Mouse (Mus musculus) liver, embryonic 14.5 days (tissue): Measurements from ENCODE around the gene Hipk2.

Experiments
- CTCF ChIP-seq: IDR thresholded peaks from 2 replicates; pipeline ENCODE4 v1.5.1; 2016; ENCODE audit warnings: antibody characterized with exemption, low read depth, control low read depth
- EP300 ChIP-seq: IDR thresholded peaks from 2 replicates; pipeline ENCODE4 v1.6.1; 2016; ENCODE audit warnings: antibody characterized with exemption, low read depth

DNA sequence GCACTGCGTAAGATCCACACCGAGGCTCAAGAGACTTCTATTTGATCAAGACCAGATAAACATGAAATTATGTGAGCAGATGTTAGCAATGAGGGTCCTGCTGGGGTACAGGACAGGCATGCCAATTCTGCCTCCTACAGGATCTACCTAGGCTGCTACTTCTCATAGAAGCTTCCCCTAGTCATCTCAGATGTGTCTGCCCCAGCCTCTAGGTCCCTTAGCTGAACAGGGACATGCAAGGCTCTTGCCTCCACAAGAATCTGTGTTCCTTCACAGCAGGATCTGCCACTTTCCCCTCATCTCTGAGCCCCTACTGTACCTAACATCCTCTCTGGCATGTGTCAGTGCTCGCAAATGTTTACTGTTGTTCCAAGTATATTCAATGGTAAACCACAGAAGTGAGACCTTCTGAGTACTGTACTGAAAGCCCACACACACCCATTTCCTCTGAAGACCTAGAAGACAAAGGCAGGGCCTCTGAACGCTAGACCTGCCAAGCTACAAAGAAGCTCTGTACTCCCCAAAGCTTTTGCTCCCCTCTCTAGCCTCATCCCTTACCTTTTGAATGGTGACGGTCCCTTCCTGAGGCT lies 86.6 kb downstream of the Hipk2 start:
- TF ChIP-seq CTCF (no peak), EP300 (no peak)
